Comparison of ENCODE assay signal across 8 mouse cellular contexts in the genomic region with DNA sequence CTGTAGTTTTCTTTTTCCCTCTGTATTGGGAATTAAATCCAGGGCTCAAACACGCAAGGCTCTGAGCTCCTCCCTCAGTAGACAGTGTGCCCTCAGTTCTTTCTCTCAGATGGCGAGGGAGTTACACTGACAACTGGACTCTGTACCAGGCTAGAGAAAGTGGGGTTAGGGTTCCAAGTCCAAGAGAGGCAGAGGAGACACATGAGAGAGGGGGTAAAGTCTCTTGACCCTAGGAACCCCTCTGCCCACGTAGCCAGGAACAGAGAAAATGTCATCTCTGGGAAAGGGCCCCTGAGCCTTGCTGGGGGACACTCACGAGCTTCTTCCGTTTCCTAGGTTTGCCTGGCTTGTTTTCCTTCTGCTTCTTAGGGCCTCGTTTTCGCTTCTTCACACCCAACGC. TPM values are rescaled to one million over a fixed set of nuclear protein-coding genes. Genes with fewer than 3 reads are reported as not detected.
DNase-seq lines count a peak whose midpoint lies in the region; ATAC-seq and TF ChIP-seq lines count a peak whose summit lies in the region.

No protein-coding gene starts in this region.

- no peak for TF ChIP-seq CTCF in lung, postnatal 0 days (IDR thresholded peaks at IDR 0.05)
- no peak for TF ChIP-seq CTCF in stomach, postnatal 0 days (IDR thresholded peaks at IDR 0.05; ENCODE audit: low read depth)

- no peak for DNase-seq in lung, postnatal 0 days (ENCODE audit: low spot score)
- DNase-seq in lung, postnatal 14 days, result no peak
- no peak for DNase-seq in liver, embryonic 11.5 days (ENCODE audit: low spot score)
- no peak for DNase-seq in stomach, postnatal 0 days (ENCODE audit: low spot score)
- DNase-seq in T-cell, adult 2 months (ENCODE audit: low spot score), result no peak
- no peak for DNase-seq in right cerebral cortex, postnatal 14 days

- H3K9ac ChIP-seq in lung, postnatal 0 days (replicated peaks; ENCODE audit: low read depth), result no peak overlapping the region
- no peak overlapping the region for H3K9ac ChIP-seq in hindbrain, embryonic 16.5 days (ENCODE audit: low read depth, low read length)
- H3K9ac ChIP-seq in liver, embryonic 11.5 days (ENCODE audit: low read depth, low read length), result no peak overlapping the region
- peak overlapping the region; percentile 19 for H3K9ac ChIP-seq in stomach, postnatal 0 days (ENCODE audit: low read length)

- peak overlapping the region; percentile 100 for H3K27ac ChIP-seq in lung, postnatal 0 days (ENCODE audit: low read length)
- H3K27ac ChIP-seq in hindbrain, embryonic 16.5 days (ENCODE audit: low read depth, low read length), result peak overlapping the region; percentile 100
- H3K27ac ChIP-seq in liver, embryonic 11.5 days (ENCODE audit: low read depth, low read length), result 0 out of 2 replicates have a peak overlapping the region, but pooled peaks have one; percentile 5
- H3K27ac ChIP-seq in stomach, postnatal 0 days (replicated peaks), result peak overlapping the region; percentile 100

- H3K36me3 ChIP-seq in lung, postnatal 0 days (ENCODE audit: insufficient read depth, low read length), result peaks cover 30% of the 10 kb centered on the region; the same call in 1 of the 2 replicates
- peaks cover 34% of the 10 kb centered on the region for H3K36me3 ChIP-seq in hindbrain, embryonic 16.5 days (ENCODE audit: control insufficient read depth, insufficient read depth, low read length)
- H3K36me3 ChIP-seq in liver, embryonic 11.5 days (ENCODE audit: control insufficient read depth, insufficient read depth, low read length), result peaks cover 9% of the 10 kb centered on the region; the same call in 1 of the 2 replicates
- H3K36me3 ChIP-seq in stomach, postnatal 0 days (ENCODE audit: control insufficient read depth, insufficient read depth, low read length), result peaks cover 24% of the 10 kb centered on the region

- no peaks in the 10 kb centered on the region for H3K9me3 ChIP-seq in lung, postnatal 0 days (ENCODE audit: low read length)
- H3K9me3 ChIP-seq in hindbrain, embryonic 16.5 days (ENCODE audit: control insufficient read depth, low read length), result no peaks in the 10 kb centered on the region
- H3K9me3 ChIP-seq in liver, embryonic 11.5 days (ENCODE audit: control insufficient read depth, low read length), result no peaks in the 10 kb centered on the region
- H3K9me3 ChIP-seq in stomach, postnatal 0 days (ENCODE audit: control insufficient read depth, low read length), result no peaks in the 10 kb centered on the region

- peak overlapping the region; percentile 77 for H3K4me2 ChIP-seq in lung, postnatal 0 days (replicated peaks; ENCODE audit: low read depth, low read length)
- H3K4me2 ChIP-seq in hindbrain, embryonic 16.5 days (ENCODE audit: low read length), result peak overlapping the region; percentile 91
- peak overlapping the region; percentile 36 for H3K4me2 ChIP-seq in liver, embryonic 11.5 days
- H3K4me2 ChIP-seq in stomach, postnatal 0 days (replicated peaks; ENCODE audit: low read depth), result peak overlapping the region; percentile 96

- no peak for TF ChIP-seq EP300 in lung, postnatal 0 days (IDR thresholded peaks at IDR 0.05)
- no peak for TF ChIP-seq EP300 in stomach, postnatal 0 days (optimal IDR thresholded peaks at IDR 0.05)

- WGBS in lung, postnatal 0 days, result 25% methylated on average over 8 of the region's 8 CpGs
- WGBS in hindbrain, embryonic 16.5 days, result 39% methylated on average over 8 of the region's 8 CpGs
- WGBS in liver, embryonic 11.5 days, result 53% methylated on average over 8 of the region's 8 CpGs
- 22% methylated on average over 8 of the region's 8 CpGs for WGBS in stomach, postnatal 0 days

- no peak overlapping the region for H3K4me3 ChIP-seq in lung, postnatal 0 days (ENCODE audit: low read depth, low read length)
- no peak overlapping the region for H3K4me3 ChIP-seq in hindbrain, embryonic 16.5 days (ENCODE audit: low read length)
- H3K4me3 ChIP-seq in liver, embryonic 11.5 days (ENCODE audit: low read depth, low read length), result no peak overlapping the region
- H3K4me3 ChIP-seq in stomach, postnatal 0 days (ENCODE audit: low read depth, low read length), result no peak overlapping the region

- no peaks in the 10 kb centered on the region for H3K27me3 ChIP-seq in lung, postnatal 0 days (replicated peaks; ENCODE audit: insufficient read depth, low read length)
- H3K27me3 ChIP-seq in hindbrain, embryonic 16.5 days (replicated peaks; ENCODE audit: control insufficient read depth, insufficient read depth, low read length), result no peaks in the 10 kb centered on the region
- H3K27me3 ChIP-seq in liver, embryonic 11.5 days (replicated peaks; ENCODE audit: control insufficient read depth, insufficient read depth, low read length), result peaks cover 24% of the 10 kb centered on the region
- no peaks in the 10 kb centered on the region for H3K27me3 ChIP-seq in stomach, postnatal 0 days (ENCODE audit: control insufficient read depth, insufficient read depth, low read length)

- peaks cover 24% of the 10 kb centered on the region for H3K4me1 ChIP-seq in lung, postnatal 0 days (ENCODE audit: insufficient read depth, low read depth, low read length)
- peaks cover 29% of the 10 kb centered on the region for H3K4me1 ChIP-seq in hindbrain, embryonic 16.5 days (ENCODE audit: control insufficient read depth, insufficient read depth, low read depth, low read length)
- peaks cover 32% of the 10 kb centered on the region for H3K4me1 ChIP-seq in liver, embryonic 11.5 days (replicated peaks; ENCODE audit: control insufficient read depth, insufficient read depth, low read length)
- peaks cover 22% of the 10 kb centered on the region for H3K4me1 ChIP-seq in stomach, postnatal 0 days (replicated peaks; ENCODE audit: control insufficient read depth, insufficient read depth)

- no peak for ATAC-seq in lung, postnatal 0 days
- no peak for ATAC-seq in hindbrain, embryonic 16.5 days
- ATAC-seq in liver, embryonic 11.5 days (replicated peaks; ENCODE audit: low FRiP score), result no peak
- ATAC-seq in stomach, postnatal 0 days (ENCODE audit: low FRiP score, low TSS enrichment), result no peak
- no peak for ATAC-seq in erythroid progenitor cell, adult 5-6 weeks (replicated peaks; ENCODE audit: low FRiP score, poor library complexity, severe bottlenecking)

RNA-seq across cellular contexts. Expression of gene Chd3, which starts 4.8 kb away (rescaled TPM):
- 29.9 and 38.4 TPM in 2 replicates for polyA plus RNA-seq in lung, postnatal 0 days (2015; fragmentation: Nextera tagmentation; extraction: Ambion mirVana)
- polyA plus RNA-seq in hindbrain, embryonic 16.5 days (2015; fragmentation: Nextera tagmentation; extraction: Ambion mirVana), result 68.0 and 73.2 TPM in 2 replicates
- 13.8 and 17.1 TPM in 2 replicates for polyA plus RNA-seq in liver, embryonic 11.5 days (2014; fragmentation: Nextera tagmentation; extraction: Ambion mirVana)
- 18.4 and 18.9 TPM in 2 replicates for polyA plus RNA-seq in stomach, postnatal 0 days (2015; fragmentation: Nextera tagmentation; extraction: Ambion mirVana)
- total RNA-seq in erythroid progenitor cell, adult 5-6 weeks (2015; ENCODE audit: low replicate concordance), result 21.0 and 33.2 TPM in 2 replicates
- 18.9 and 19.5 TPM in 2 replicates for total RNA-seq in erythroid progenitor cell, adult 5-6 weeks (2017; ENCODE audit: low replicate concordance)

RNA-seq across cellular contexts. Expression of gene Rnf227, which starts 24.1 kb away (rescaled TPM):
- polyA plus RNA-seq in lung, postnatal 0 days (2015; fragmentation: Nextera tagmentation; extraction: Ambion mirVana), result 5.7 and 6.6 TPM in 2 replicates
- 239 and 257 TPM in 2 replicates for polyA plus RNA-seq in hindbrain, embryonic 16.5 days (2015; fragmentation: Nextera tagmentation; extraction: Ambion mirVana)
- 4.3 and 5.4 TPM in 2 replicates for polyA plus RNA-seq in liver, embryonic 11.5 days (2014; fragmentation: Nextera tagmentation; extraction: Ambion mirVana)
- 46.2 and 49.4 TPM in 2 replicates for polyA plus RNA-seq in stomach, postnatal 0 days (2015; fragmentation: Nextera tagmentation; extraction: Ambion mirVana)
- 1.7 and 8.3 TPM in 2 replicates for total RNA-seq in erythroid progenitor cell, adult 5-6 weeks (2015; ENCODE audit: low replicate concordance)
- total RNA-seq in erythroid progenitor cell, adult 5-6 weeks (2017; ENCODE audit: low replicate concordance), result 3.9 and 6.5 TPM in 2 replicates

RNA-seq across cellular contexts. Expression of gene Naa38, which starts 30.9 kb away (rescaled TPM):
- 126 and 142 TPM in 2 replicates for polyA plus RNA-seq in lung, postnatal 0 days (2015; fragmentation: Nextera tagmentation; extraction: Ambion mirVana)
- polyA plus RNA-seq in hindbrain, embryonic 16.5 days (2015; fragmentation: Nextera tagmentation; extraction: Ambion mirVana), result 102 and 130 TPM in 2 replicates
- 151 and 178 TPM in 2 replicates for polyA plus RNA-seq in liver, embryonic 11.5 days (2014; fragmentation: Nextera tagmentation; extraction: Ambion mirVana)
- 153 and 170 TPM in 2 replicates for polyA plus RNA-seq in stomach, postnatal 0 days (2015; fragmentation: Nextera tagmentation; extraction: Ambion mirVana)
- total RNA-seq in erythroid progenitor cell, adult 5-6 weeks (2015; ENCODE audit: low replicate concordance), result 26.8 and 31.7 TPM in 2 replicates
- 21.6 and 21.9 TPM in 2 replicates for total RNA-seq in erythroid progenitor cell, adult 5-6 weeks (2017; ENCODE audit: low replicate concordance)

RNA-seq across cellular contexts. Expression of gene Cyb5d1, which starts 31.1 kb away (rescaled TPM):
- polyA plus RNA-seq in lung, postnatal 0 days (2015; fragmentation: Nextera tagmentation; extraction: Ambion mirVana), result 16.3 and 16.5 TPM in 2 replicates
- 28.7 and 33.0 TPM in 2 replicates for polyA plus RNA-seq in hindbrain, embryonic 16.5 days (2015; fragmentation: Nextera tagmentation; extraction: Ambion mirVana)
- polyA plus RNA-seq in liver, embryonic 11.5 days (2014; fragmentation: Nextera tagmentation; extraction: Ambion mirVana), result 19.7 and 19.9 TPM in 2 replicates
- polyA plus RNA-seq in stomach, postnatal 0 days (2015; fragmentation: Nextera tagmentation; extraction: Ambion mirVana), result 9.1 and 9.5 TPM in 2 replicates
- total RNA-seq in erythroid progenitor cell, adult 5-6 weeks (2015; ENCODE audit: low replicate concordance), result 8.3 and 11.7 TPM in 2 replicates
- 25.7 and 32.5 TPM in 2 replicates for total RNA-seq in erythroid progenitor cell, adult 5-6 weeks (2017; ENCODE audit: low replicate concordance)

RNA-seq across cellular contexts. Expression of gene Tmem88, which starts 33.7 kb away (rescaled TPM):
- 96.5 and 101 TPM in 2 replicates for polyA plus RNA-seq in lung, postnatal 0 days (2015; fragmentation: Nextera tagmentation; extraction: Ambion mirVana)
- 8.9 and 9.2 TPM in 2 replicates for polyA plus RNA-seq in hindbrain, embryonic 16.5 days (2015; fragmentation: Nextera tagmentation; extraction: Ambion mirVana)
- 20.4 and 26.2 TPM in 2 replicates for polyA plus RNA-seq in liver, embryonic 11.5 days (2014; fragmentation: Nextera tagmentation; extraction: Ambion mirVana)
- polyA plus RNA-seq in stomach, postnatal 0 days (2015; fragmentation: Nextera tagmentation; extraction: Ambion mirVana), result 14.9 and 17.8 TPM in 2 replicates
- not detected in 2 replicates for total RNA-seq in erythroid progenitor cell, adult 5-6 weeks (2015; ENCODE audit: low replicate concordance)
- not detected in 2 replicates for total RNA-seq in erythroid progenitor cell, adult 5-6 weeks (2017; ENCODE audit: low replicate concordance)

Comparison
In these comparisons a context has a peak if more than half of its experiments do, and no peak if none do; other contexts are left out.
1. H3K27ac ChIP-seq: peak in every context shown above with its lines; median percentile 100 in lung, postnatal 0 days; 100 in hindbrain, embryonic 16.5 days; 100 in stomach, postnatal 0 days; 5 in liver, embryonic 11.5 days.
2. H3K4me2 ChIP-seq: peak in every context shown above with its lines; median percentile 96 in stomach, postnatal 0 days; 91 in hindbrain, embryonic 16.5 days; 77 in lung, postnatal 0 days; 36 in liver, embryonic 11.5 days.